Mouse (Mus musculus) kidney, adult 2 months (tissue): Measurements from ENCODE around the gene Wls.

Experiments used
- CTCF ChIP-seq: fragments of 200-500 bp; conservative IDR thresholded peaks from 2 replicates; pipeline ENCODE4 v1.5.1; 2011; ENCODE audit warnings: low read depth, mild to moderate bottlenecking, control low read depth, low read length, moderate library complexity, mixed read lengths; ENCODE audit not compliant: insufficient read depth, insufficient read length
- POLR2A ChIP-seq: fragments of 200-500 bp; IDR thresholded peaks from one replicate; pipeline ENCODE4 v1.6.1; 2011; ENCODE audit warnings: low read depth, low read length, control low read depth

DNA sequence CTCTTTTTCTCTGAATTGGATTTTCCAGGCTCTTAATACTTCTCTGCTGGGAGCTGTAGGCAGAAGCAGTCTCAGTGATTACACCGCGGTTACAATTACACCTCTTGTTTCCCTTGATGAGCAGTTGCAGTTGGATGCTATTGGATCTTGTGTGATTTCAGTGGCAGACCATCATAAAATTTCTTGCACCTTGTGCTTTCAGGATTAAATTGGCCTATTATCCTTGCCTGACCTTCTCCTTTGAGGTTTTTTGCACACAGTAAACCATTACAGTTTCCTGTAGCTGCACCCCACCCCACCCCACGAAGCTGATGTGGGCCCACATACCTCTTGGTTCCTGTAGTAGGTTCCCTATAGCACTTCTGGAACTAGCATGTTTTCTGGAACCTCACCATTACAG lies 2.0 kb downstream of the Wls start:
- TF ChIP-seq CTCF (no peak), POLR2A (no peak)
